Mouse (Mus musculus) hindbrain, postnatal 0 days (tissue): ENCODE measurements around the gene Gstt4. TPM values are rescaled to one million over a fixed set of nuclear protein-coding genes. Genes with fewer than 3 reads are reported as not detected.

Source experiments
- ATAC-seq: fragments of 200-750 bp; cut with Nextera tagmentation; 2 replicates; pipeline ENCODE4 v1.8.0; 2017; ENCODE audit warnings: mild to moderate bottlenecking, moderate TSS enrichment, moderate library complexity
- DNase-seq: peaks from one replicate; pipeline ENCODE4 v3.0.0-alpha.2; 2015; ENCODE audit warnings: low spot score
- H3K27ac ChIP-seq: fragments of 300-500 bp; sonication (generic); 2 replicates; pipeline ENCODE4 v1.5.1; 2014; ENCODE audit warnings: mild to moderate bottlenecking
- H3K27me3 ChIP-seq: fragments of 300-500 bp; sonication (generic); 2 replicates; pipeline ENCODE4 v1.6.1; 2014; ENCODE audit warnings: low read length, mixed read lengths; ENCODE audit not compliant: insufficient read depth
- H3K36me3 ChIP-seq: fragments of 300-500 bp; sonication (generic); 2 replicates; pipeline ENCODE4 v1.6.1; 2014; ENCODE audit warnings: low read length, mixed read lengths; ENCODE audit not compliant: insufficient read depth
- H3K4me1 ChIP-seq: fragments of 300-500 bp; sonication (generic); 2 replicates; pipeline ENCODE4 v1.6.1; 2014; ENCODE audit warnings: antibody characterized with exemption, low read length, mixed read lengths; ENCODE audit not compliant: insufficient read depth
- H3K4me2 ChIP-seq: fragments of 300-500 bp; sonication (generic); 2 replicates; pipeline ENCODE4 v1.6.1; 2014; ENCODE audit warnings: low read depth, mild to moderate bottlenecking, low read length, moderate library complexity, mixed read lengths
- H3K4me3 ChIP-seq: fragments of 300-500 bp; sonication (generic); 2 replicates; pipeline ENCODE4 v1.5.1; 2014; ENCODE audit warnings: low read length
- H3K9ac ChIP-seq: fragments of 300-500 bp; sonication (generic); replicated peaks from 2 replicates; pipeline ENCODE4 v1.6.1; 2014; ENCODE audit warnings: mild to moderate bottlenecking, low read length, moderate library complexity, mixed read lengths
- H3K9me3 ChIP-seq: fragments of 300-500 bp; sonication (generic); 2 replicates; pipeline ENCODE4 v1.6.1; 2016; ENCODE audit warnings: low read length, mixed read lengths
- CTCF ChIP-seq: IDR thresholded peaks from 2 replicates; pipeline ENCODE4 v1.5.1; 2016; ENCODE audit warnings: antibody characterized with exemption, control low read depth, low read depth
- WGBS: fragments of 180-500 bp; shearing (Covaris S2); extraction: QIAGEN DNeasy Blood & Tissue Kit; methylation state at CpG from one replicate; pipeline ENCODE4 v1.1.7; 2014; 5-methylcytosine and 5-hydroxymethylcytosine counted together
- polyA plus RNA-seq: library from polyadenylated mRNA; unstranded; fragments of >200 nt; fragmentation: Nextera tagmentation; extraction: Ambion mirVana; gene quantifications from 2 replicates; pipeline ENCODE4 v1.2.1, GENCODE M21; 2015
- total RNA-seq: library from RNA; depleted of rRNA; stranded (reverse); fragments of >200 nt; gene quantifications from 2 replicates; pipeline ENCODE4 v1.2.3, GENCODE M21; 2014

Gstt4 gene
- total and polyA plus RNA-seq, 2 experiments from 2014 or later = not detected

GRCm38 (mm10) chr10:75780769-75781578 is 41.4 kb downstream of the Gstt4 start, which contains the start of the genes Gm20441 and Gstt3:
Gene Gm20441 (minus strand): TSS chr10:75780954.
Gene Gstt3 (minus strand): TSS chr10:75781414.
- Histone ChIP-seq H3K9ac (peak within 1 kb of the TSS; percentile 40), H3K4me2 (peak within 1 kb of the TSS; percentile 90), H3K27ac (no peak within 1 kb of the TSS), H3K36me3 (no peaks in the 10 kb centered on the region), H3K4me1 (peaks cover 8% of the 10 kb centered on the region; the same call in 1 of the 2 replicates), H3K9me3 (no peaks in the 10 kb centered on the region), H3K4me3 (peak within 1 kb of the TSS; percentile 41), H3K27me3 (peaks cover 18% of the 10 kb centered on the region; the same call in 1 of the 2 replicates)
- 0 out of 2 replicates have a peak, but pooled peaks have one; percentile 62 for ATAC-seq
- TF ChIP-seq CTCF = no peak
- whole genome bisulfite sequencing = under 1% methylated on average over 28 of the region's 28 CpGs
- peak; percentile 42 for DNase-seq

GRCm38 (mm10) chr10:75779206-75780174 is 42.9 kb downstream of the Gstt4 start:
- H3K4me1 ChIP-seq = peaks cover 8% of the 10 kb centered on the region; the same call in 1 of the 2 replicates
- DNase-seq (no peak), ATAC-seq (no peak)
- no peaks in the 10 kb centered on the region for H3K36me3 ChIP-seq
- H3K4me3 ChIP-seq = no peak overlapping the region
- no peaks in the 10 kb centered on the region for H3K9me3 ChIP-seq
- H3K27ac ChIP-seq = no peak overlapping the region
- TF ChIP-seq CTCF = no peak
- whole genome bisulfite sequencing = 41% methylated on average over 15 of the region's 15 CpGs
- H3K4me2 ChIP-seq = no peak overlapping the region
- no peak overlapping the region for H3K9ac ChIP-seq
- peaks cover 18% of the 10 kb centered on the region; the same call in 1 of the 2 replicates for H3K27me3 ChIP-seq

GRCm38 (mm10) chr10:75777885-75778284 is 44.5 kb downstream of the Gstt4 start:
- H3K27me3 ChIP-seq = peaks cover 18% of the 10 kb centered on the region; the same call in 1 of the 2 replicates
- ATAC-seq = no peak
- H3K4me3 ChIP-seq = no peak overlapping the region
- no peaks in the 10 kb centered on the region for H3K9me3 ChIP-seq
- H3K9ac ChIP-seq = no peak overlapping the region
- no peak for TF ChIP-seq CTCF
- peaks cover 9% of the 10 kb centered on the region; the same call in 1 of the 2 replicates for H3K4me1 ChIP-seq
- DNase-seq = no peak
- H3K36me3 ChIP-seq = no peaks in the 10 kb centered on the region
- 79% methylated on average over 2 of the region's 2 CpGs for WGBS
- no peak overlapping the region for H3K27ac ChIP-seq
- H3K4me2 ChIP-seq = no peak overlapping the region

- Histone ChIP-seq H3K4me3 (no peak overlapping the region), H3K4me2 (no peak overlapping the region), H3K9me3 (no peaks in the 10 kb centered on the region), H3K36me3 (no peaks in the 10 kb centered on the region), H3K4me1 (peaks cover 15% of the 10 kb centered on the region), H3K27ac (no peak overlapping the region), H3K9ac (no peak overlapping the region), H3K27me3 (peaks cover 12% of the 10 kb centered on the region; the same call in 1 of the 2 replicates)
- TF ChIP-seq CTCF = no peak
- DNase-seq = no peak
- no peak for ATAC-seq
- 89% methylated on average over 6 of the region's 6 CpGs for WGBS
These were observed 45.8 kb downstream of the Gstt4 start for GRCm38 (mm10) chr10:75776562-75776961.

- H3K9me3 ChIP-seq = no peaks in the 10 kb centered on the region
These were observed 47.8 kb downstream of the Gstt4 start for GRCm38 (mm10) chr10:75774587-75774986.

GRCm38 (mm10) chr10:75774102-75774501 is 48.2 kb downstream of the Gstt4 start:
- Histone ChIP-seq H3K4me2 (no peak overlapping the region), H3K27ac (no peak overlapping the region), H3K27me3 (no peaks in the 10 kb centered on the region; the same call in 1 of the 2 replicates), H3K4me3 (no peak overlapping the region), H3K36me3 (no peaks in the 10 kb centered on the region), H3K9me3 (no peaks in the 10 kb centered on the region), H3K4me1 (peaks cover 7% of the 10 kb centered on the region), H3K9ac (no peak overlapping the region)
- ATAC-seq = no peak
- DNase-seq = no peak
- 90% methylated on average over 5 of the region's 5 CpGs for WGBS
- TF ChIP-seq CTCF = no peak

More at GRCm38 (mm10) chr10:75774587-75774986, 47.8 kb downstream of the Gstt4 start:
- Histone ChIP-seq H3K27me3 (peaks cover 2% of the 10 kb centered on the region; the same call in 1 of the 2 replicates), H3K36me3 (no peaks in the 10 kb centered on the region), H3K4me3 (no peak overlapping the region), H3K4me1 (peaks cover 7% of the 10 kb centered on the region), H3K27ac (no peak overlapping the region), H3K9ac (no peak overlapping the region), H3K4me2 (no peak overlapping the region)
- no peak for TF ChIP-seq CTCF
- DNase-seq = no peak
- ATAC-seq = no peak
- WGBS = 95% methylated on average over 9 of the region's 9 CpGs
